Mouse (Mus musculus): ENCODE results near the gene Ncor2. TPM values are rescaled to one million over a fixed set of nuclear protein-coding genes. Genes with fewer than 3 reads are reported as not detected.

The Ncor2 gene
- total RNA-seq, 2 experiments from 2014 or later = 0.91 to 37.3 TPM

- no peak for ATAC-seq (replicated peaks; ENCODE audit: low FRiP score, poor library complexity, severe bottlenecking)
These were observed 14.7 kb upstream of the Ncor2 start for GRCm38 (mm10) chr5:125193478-125194439.

- no peak for ATAC-seq (replicated peaks; ENCODE audit: low FRiP score, poor library complexity, severe bottlenecking)
These were observed 12.6 kb upstream of the Ncor2 start for GRCm38 (mm10) chr5:125191608-125192007.

DNA sequence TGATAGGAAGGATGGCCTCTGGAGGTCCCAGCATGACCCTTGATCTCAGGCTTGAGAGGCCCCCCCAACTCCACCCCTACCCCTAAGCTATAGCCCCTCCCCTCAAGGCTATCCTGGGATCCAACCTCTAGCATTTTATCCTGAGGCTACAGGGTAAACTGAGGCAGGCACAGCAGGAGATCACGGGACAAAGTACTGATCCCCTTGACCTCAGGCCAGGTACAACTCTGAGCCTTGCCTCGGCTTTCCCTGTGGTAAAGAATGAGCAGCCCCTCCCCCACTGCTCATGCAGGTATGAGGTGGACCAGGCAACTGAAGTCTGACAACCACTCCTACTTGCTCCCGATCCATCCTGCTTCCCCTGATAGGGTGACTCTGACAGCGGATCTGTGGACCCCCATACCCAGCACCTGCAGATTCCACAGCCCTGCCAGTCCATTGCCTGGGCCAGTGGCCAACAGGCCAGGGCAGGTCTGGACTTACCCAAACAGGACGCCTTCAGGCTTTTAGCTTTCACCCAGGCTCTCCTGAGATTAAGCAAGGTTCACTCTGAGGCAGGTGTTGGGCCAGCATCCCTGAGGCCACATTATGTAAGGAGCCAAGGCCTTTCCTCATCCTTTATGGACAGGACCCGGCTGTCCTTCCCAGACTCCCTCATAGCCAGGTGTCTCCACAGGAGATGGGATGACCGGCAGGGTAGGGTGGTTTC is 11.2 kb upstream of the Ncor2 start:
- ATAC-seq (replicated peaks; ENCODE audit: low FRiP score, poor library complexity, severe bottlenecking) = no peak

- ATAC-seq (replicated peaks; ENCODE audit: low FRiP score, poor library complexity, severe bottlenecking) = 0 out of 2 replicates have a peak, but pooled peaks have one; percentile 46
These were observed 10.6 kb upstream of the Ncor2 start for GRCm38 (mm10) chr5:125189625-125190024.

GRCm38 (mm10) chr5:125188812-125189598 is 10.0 kb upstream of the Ncor2 start:
- no peak for ATAC-seq (replicated peaks; ENCODE audit: low FRiP score, poor library complexity, severe bottlenecking)

- ATAC-seq (replicated peaks; ENCODE audit: low FRiP score, poor library complexity, severe bottlenecking) = no peak
These were observed 5.8 kb upstream of the Ncor2 start for GRCm38 (mm10) chr5:125184826-125185225.

DNA sequence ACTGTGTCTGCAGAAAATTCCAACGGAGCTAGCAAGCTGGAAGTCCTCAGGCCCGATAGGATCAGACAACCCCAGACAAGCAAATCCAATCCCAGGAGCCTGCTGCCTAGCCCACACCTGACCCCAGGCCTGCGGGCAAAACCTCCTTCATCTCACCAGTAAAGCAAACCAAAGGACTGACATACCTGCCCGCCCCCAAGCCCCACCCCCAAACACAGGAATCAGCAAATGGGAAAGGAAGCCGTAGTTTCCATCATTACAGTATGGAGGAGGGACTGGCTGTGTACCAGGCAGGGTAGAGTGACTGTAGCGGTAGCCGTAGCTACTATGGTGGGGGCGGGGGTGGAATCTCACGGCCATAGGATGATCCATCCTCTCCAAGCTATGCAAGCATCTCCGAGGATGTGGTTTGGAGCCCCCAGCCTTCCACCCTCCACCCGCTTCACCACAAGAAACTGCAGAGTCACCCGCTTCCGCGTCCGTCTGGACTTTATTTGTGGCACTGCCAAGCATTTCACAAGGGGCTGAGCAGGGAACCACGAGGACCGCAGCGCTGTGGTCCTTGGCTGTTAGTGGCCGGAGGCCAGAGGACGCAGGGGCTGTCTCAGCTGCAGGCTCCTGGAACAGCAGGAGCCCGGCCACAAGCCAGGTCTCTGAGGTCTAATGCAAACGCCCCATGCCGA is 4.4 kb upstream of the Ncor2 start:
- no peak for ATAC-seq (replicated peaks; ENCODE audit: low FRiP score, poor library complexity, severe bottlenecking)

DNA sequence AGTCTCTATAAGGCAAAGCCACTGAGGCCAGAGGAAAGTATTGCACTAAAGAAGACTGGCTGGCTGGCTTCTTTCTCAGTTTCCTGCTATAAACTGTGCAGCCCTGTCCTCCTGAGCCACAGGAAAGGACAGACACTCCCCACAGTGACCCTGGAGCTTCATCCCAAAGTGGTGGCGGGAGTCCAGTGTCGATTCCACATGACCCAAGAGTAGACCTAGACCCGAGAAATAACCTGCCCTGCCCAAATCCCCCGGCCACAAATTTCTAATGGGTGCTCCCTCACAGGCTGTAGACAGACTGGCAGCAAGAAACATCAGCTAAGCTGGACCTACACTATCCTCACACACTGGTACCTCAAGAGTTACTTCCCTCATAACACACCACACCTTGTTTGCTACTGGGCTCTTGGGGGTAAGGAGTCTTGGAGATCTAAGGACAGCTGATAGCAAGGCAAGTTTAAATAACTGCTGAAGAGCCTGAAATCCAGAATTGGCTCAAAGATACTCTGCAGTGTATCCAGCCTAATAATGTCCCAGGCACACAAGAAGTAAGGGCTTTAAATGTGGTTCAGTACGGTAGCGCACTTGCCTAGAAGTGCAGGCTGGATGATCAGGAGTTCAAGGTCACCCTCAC is 1.7 kb upstream of the Ncor2 start:
- ATAC-seq (replicated peaks; ENCODE audit: low FRiP score, poor library complexity, severe bottlenecking) = no peak

GRCm38 (mm10) chr5:125179735-125180629 is 963 bp upstream of the Ncor2 start:
- ATAC-seq (replicated peaks; ENCODE audit: low FRiP score, poor library complexity, severe bottlenecking) = no peak

DNA sequence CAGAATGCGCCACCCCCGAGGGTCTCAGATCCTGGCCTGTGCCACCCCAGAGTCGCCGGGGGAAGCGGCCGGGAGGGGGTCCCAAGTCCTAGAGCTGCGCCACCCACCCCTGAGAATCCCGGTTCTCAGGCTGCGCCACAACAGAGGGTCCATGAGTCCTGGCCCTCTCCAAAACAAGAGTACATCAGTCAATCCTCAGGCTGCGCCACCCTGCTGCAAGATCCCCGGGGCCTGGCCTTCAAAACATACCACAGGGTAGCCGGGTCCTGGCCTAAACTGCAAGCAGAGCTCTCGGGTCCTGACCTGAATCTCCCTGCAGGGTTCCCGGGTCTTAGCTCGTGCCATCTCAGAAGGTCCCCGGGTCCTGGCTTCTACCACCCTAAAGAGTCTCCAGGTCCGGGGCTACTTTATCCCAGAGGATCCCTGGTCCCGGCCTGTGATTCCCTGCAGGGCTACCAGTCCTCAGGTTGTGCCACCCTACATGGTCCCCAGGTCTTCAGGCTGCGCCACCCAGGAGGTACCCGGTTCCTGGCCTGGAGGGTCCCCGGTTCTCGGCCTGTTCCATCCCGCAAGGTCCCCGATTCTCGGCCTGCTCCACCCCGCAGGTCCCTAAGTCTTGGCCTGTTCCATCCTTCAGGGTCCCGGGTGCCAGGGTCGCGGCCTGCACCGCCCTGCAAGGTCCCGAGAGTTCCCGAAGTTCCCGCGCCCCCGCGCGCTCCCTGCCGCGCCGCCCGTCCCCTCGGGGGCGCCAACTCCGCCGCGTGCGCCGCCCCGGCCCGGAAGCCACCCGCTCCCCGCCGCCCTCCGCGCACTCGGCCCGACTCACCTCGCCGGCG is 630 bp downstream of the Ncor2 start:
- 0 out of 2 replicates have a peak, but pooled peaks have one; percentile 31 for ATAC-seq (replicated peaks; ENCODE audit: low FRiP score, poor library complexity, severe bottlenecking)

GRCm38 (mm10) chr5:125177481-125178134 is 1.4 kb downstream of the Ncor2 start:
- no peak for ATAC-seq (replicated peaks; ENCODE audit: low FRiP score, poor library complexity, severe bottlenecking)

- no peak for ATAC-seq (replicated peaks; ENCODE audit: low FRiP score, poor library complexity, severe bottlenecking)
These were observed 2.2 kb downstream of the Ncor2 start for GRCm38 (mm10) chr5:125176864-125177263.

- no peak for ATAC-seq (replicated peaks; ENCODE audit: low FRiP score, poor library complexity, severe bottlenecking)
These were observed 2.7 kb downstream of the Ncor2 start for GRCm38 (mm10) chr5:125176370-125176766.

DNA sequence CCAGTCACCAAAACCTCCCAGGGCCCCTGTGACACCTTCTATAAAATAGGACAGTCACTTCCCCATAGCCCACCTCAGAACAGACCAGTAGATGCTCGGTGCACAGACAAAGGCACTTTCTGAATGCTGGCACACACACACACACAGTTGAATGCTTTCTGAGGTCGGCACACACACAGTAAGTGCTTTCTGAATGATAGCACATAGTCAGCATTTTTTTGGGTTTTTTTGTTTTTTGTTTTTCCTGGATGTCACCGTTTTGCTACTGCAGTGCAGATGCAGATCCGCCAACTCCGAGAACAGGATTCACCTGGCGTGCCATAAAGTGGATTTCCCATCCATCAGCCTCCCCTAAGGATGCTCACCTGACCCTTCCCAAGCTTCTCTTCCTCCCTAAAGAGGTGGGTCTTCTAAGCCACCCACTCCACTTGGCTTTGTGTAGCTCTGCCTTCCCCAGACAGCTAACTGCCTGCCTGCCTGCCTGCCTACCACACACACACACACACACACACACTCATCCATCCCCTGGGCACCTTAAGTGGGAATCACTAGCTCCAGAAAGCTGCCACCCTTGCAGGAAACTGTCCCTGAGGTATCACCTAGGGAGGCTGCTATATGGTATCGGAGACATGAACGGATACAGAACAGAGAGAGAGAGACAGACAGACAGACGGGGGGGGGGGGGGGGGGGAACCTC is 3.2 kb downstream of the Ncor2 start:
- no peak for ATAC-seq (replicated peaks; ENCODE audit: low FRiP score, poor library complexity, severe bottlenecking)

DNA sequence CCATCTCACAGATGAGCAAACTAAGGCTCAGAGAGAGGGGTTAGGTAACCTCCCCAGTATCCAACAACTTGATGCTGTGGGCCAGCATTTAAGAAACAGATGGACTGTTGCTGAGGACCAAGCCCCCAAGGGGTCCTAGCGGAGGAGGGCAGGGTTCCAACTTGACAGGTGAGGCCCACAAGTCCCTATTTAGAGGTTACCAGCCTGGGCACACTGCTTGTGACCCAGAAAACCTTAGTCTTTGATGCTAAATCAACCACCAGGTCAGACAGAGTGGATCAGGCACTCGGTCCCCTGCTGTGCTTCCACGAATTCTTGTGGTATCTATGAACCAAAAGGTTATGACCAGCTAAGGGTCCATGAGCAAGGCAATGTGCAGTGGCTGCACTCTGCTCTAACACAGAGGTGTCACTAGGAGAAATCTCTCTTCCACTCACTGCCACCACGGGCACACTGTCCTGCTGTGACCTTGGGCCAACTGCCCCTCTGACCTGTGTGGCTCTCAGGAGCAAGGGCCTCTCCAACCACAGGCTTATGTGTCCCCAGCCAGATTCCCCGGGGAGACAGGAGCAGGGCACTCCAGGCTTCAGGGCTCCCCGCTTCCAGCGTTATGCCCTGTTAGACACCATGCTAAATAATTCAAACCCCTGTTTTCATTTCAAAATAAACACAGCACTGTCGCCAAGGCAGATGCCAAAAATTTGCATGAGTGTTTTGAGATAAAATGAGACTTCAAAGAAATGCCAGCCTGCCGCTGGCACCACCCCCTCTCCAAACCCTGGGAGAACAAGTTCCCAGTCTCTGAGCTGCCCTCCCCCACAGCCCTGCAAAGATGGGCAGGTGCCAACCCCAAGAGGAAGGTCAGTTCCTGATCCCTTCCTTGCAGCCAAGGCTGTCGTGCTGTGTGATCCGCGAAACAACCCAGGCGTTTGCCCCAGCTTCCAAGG is 4.0 kb downstream of the Ncor2 start:
- ATAC-seq (replicated peaks; ENCODE audit: low FRiP score, poor library complexity, severe bottlenecking) = no peak
